Mouse (Mus musculus): ENCODE data around the gene Nrxn2. TPM values are rescaled to one million over a fixed set of nuclear protein-coding genes. Genes with fewer than 3 reads are reported as not detected.

Gene Nrxn2
- polyA plus RNA-seq, 1 experiment from 2014 or later = 0.77 TPM

GRCm38 (mm10) chr19:6485059-6485630 lies 66.6 kb downstream of the Nrxn2 start:
- H3K27ac ChIP-seq (ENCODE audit: low read length) = no peak overlapping the region
- WGBS = 80% methylated on average over 13 of the region's 13 CpGs
- H3K27me3 ChIP-seq (ENCODE audit: control insufficient read depth, insufficient read depth, low read length) = peaks cover 12% of the 10 kb centered on the region
- H3K4me3 ChIP-seq (ENCODE audit: low read length) = no peak overlapping the region
- H3K9ac ChIP-seq (ENCODE audit: low read length) = no peak overlapping the region
- no peaks in the 10 kb centered on the region for H3K36me3 ChIP-seq (ENCODE audit: control insufficient read depth, insufficient read depth)
- no peaks in the 10 kb centered on the region for H3K9me3 ChIP-seq (replicated peaks; ENCODE audit: control insufficient read depth, low read length)
- no peak overlapping the region for H3K4me2 ChIP-seq (ENCODE audit: low read depth, low read length)
- H3K4me1 ChIP-seq (ENCODE audit: control insufficient read depth, insufficient read depth, low read length) = no peaks in the 10 kb centered on the region
- no peak for ATAC-seq (replicated peaks; ENCODE audit: extremely low read depth, insufficient read depth, low FRiP score)

- Histone ChIP-seq H3K4me3 (ENCODE audit: low read length) (no peak overlapping the region), H3K9me3 (replicated peaks; ENCODE audit: control insufficient read depth, low read length) (no peaks in the 10 kb centered on the region), H3K27ac (ENCODE audit: low read length) (no peak overlapping the region), H3K9ac (ENCODE audit: low read length) (no peak overlapping the region), H3K27me3 (ENCODE audit: control insufficient read depth, insufficient read depth, low read length) (peaks cover 37% of the 10 kb centered on the region), H3K36me3 (ENCODE audit: control insufficient read depth, insufficient read depth) (no peaks in the 10 kb centered on the region), H3K4me2 (ENCODE audit: low read depth, low read length) (no peak overlapping the region), H3K4me1 (ENCODE audit: control insufficient read depth, insufficient read depth, low read length) (no peaks in the 10 kb centered on the region)
- no peak for ATAC-seq (replicated peaks; ENCODE audit: extremely low read depth, insufficient read depth, low FRiP score)
- WGBS = 1% methylated on average over 4 of the region's 4 CpGs
Observed at GRCm38 (mm10) chr19:6489030-6489429, 70.5 kb downstream of the Nrxn2 start.

- no peak overlapping the region for H3K4me2 ChIP-seq (ENCODE audit: low read depth, low read length)
- no peak overlapping the region for H3K4me3 ChIP-seq (ENCODE audit: low read length)
- no peak for ATAC-seq (replicated peaks; ENCODE audit: extremely low read depth, insufficient read depth, low FRiP score)
Observed at GRCm38 (mm10) chr19:6491538-6491937, 73.0 kb downstream of the Nrxn2 start.

GRCm38 (mm10) chr19:6492124-6492523 lies 73.6 kb downstream of the Nrxn2 start:
- H3K9me3 ChIP-seq (replicated peaks; ENCODE audit: control insufficient read depth, low read length) = no peaks in the 10 kb centered on the region
- no peak overlapping the region for H3K4me3 ChIP-seq (ENCODE audit: low read length)
- ATAC-seq (replicated peaks; ENCODE audit: extremely low read depth, insufficient read depth, low FRiP score) = no peak
- H3K27me3 ChIP-seq (ENCODE audit: control insufficient read depth, insufficient read depth, low read length) = peaks cover 62% of the 10 kb centered on the region
- H3K4me2 ChIP-seq (ENCODE audit: low read depth, low read length) = no peak overlapping the region
- H3K36me3 ChIP-seq (ENCODE audit: control insufficient read depth, insufficient read depth) = no peaks in the 10 kb centered on the region
- H3K4me1 ChIP-seq (ENCODE audit: control insufficient read depth, insufficient read depth, low read length) = no peaks in the 10 kb centered on the region
- 19% methylated on average over 12 of the region's 12 CpGs for whole genome bisulfite sequencing
- no peak overlapping the region for H3K27ac ChIP-seq (ENCODE audit: low read length)
- H3K9ac ChIP-seq (ENCODE audit: low read length) = no peak overlapping the region

More at GRCm38 (mm10) chr19:6491538-6491937, 73.0 kb downstream of the Nrxn2 start:
- Histone ChIP-seq H3K36me3 (ENCODE audit: control insufficient read depth, insufficient read depth) (no peaks in the 10 kb centered on the region), H3K9me3 (replicated peaks; ENCODE audit: control insufficient read depth, low read length) (no peaks in the 10 kb centered on the region), H3K27ac (ENCODE audit: low read length) (no peak overlapping the region), H3K4me1 (ENCODE audit: control insufficient read depth, insufficient read depth, low read length) (no peaks in the 10 kb centered on the region), H3K9ac (ENCODE audit: low read length) (no peak overlapping the region), H3K27me3 (ENCODE audit: control insufficient read depth, insufficient read depth, low read length) (peaks cover 58% of the 10 kb centered on the region)
- WGBS = 75% methylated on average over 8 of the region's 8 CpGs

- 79% methylated on average over 7 of the region's 7 CpGs for WGBS
- Histone ChIP-seq H3K27me3 (ENCODE audit: control insufficient read depth, insufficient read depth, low read length) (peaks cover 63% of the 10 kb centered on the region), H3K36me3 (ENCODE audit: control insufficient read depth, insufficient read depth) (no peaks in the 10 kb centered on the region), H3K9ac (ENCODE audit: low read length) (no peak overlapping the region), H3K9me3 (replicated peaks; ENCODE audit: control insufficient read depth, low read length) (no peaks in the 10 kb centered on the region), H3K4me1 (ENCODE audit: control insufficient read depth, insufficient read depth, low read length) (0 out of 2 replicates have a peak, but pooled peaks cover 3% of the 10 kb centered on the region), H3K27ac (ENCODE audit: low read length) (no peak overlapping the region), H3K4me3 (ENCODE audit: low read length) (no peak overlapping the region), H3K4me2 (ENCODE audit: low read depth, low read length) (no peak overlapping the region)
- ATAC-seq (replicated peaks; ENCODE audit: extremely low read depth, insufficient read depth, low FRiP score) = no peak
Observed at GRCm38 (mm10) chr19:6493219-6493618, 74.7 kb downstream of the Nrxn2 start.

GRCm38 (mm10) chr19:6494032-6494431 lies 75.5 kb downstream of the Nrxn2 start:
- H3K9ac ChIP-seq (ENCODE audit: low read length) = no peak overlapping the region
- H3K9me3 ChIP-seq (replicated peaks; ENCODE audit: control insufficient read depth, low read length) = no peaks in the 10 kb centered on the region
- H3K27ac ChIP-seq (ENCODE audit: low read length) = no peak overlapping the region
- 0 out of 2 replicates have a peak, but pooled peaks cover 3% of the 10 kb centered on the region for H3K4me1 ChIP-seq (ENCODE audit: control insufficient read depth, insufficient read depth, low read length)
- H3K4me2 ChIP-seq (ENCODE audit: low read depth, low read length) = no peak overlapping the region
- H3K4me3 ChIP-seq (ENCODE audit: low read length) = no peak overlapping the region
- WGBS = 57% methylated on average over 5 of the region's 7 CpGs
- no peaks in the 10 kb centered on the region for H3K36me3 ChIP-seq (ENCODE audit: control insufficient read depth, insufficient read depth)
- ATAC-seq (replicated peaks; ENCODE audit: extremely low read depth, insufficient read depth, low FRiP score) = no peak
- H3K27me3 ChIP-seq (ENCODE audit: control insufficient read depth, insufficient read depth, low read length) = peaks cover 65% of the 10 kb centered on the region

- Histone ChIP-seq H3K4me3 (ENCODE audit: low read length) (no peak overlapping the region), H3K4me2 (ENCODE audit: low read depth, low read length) (no peak overlapping the region), H3K4me1 (ENCODE audit: control insufficient read depth, insufficient read depth, low read length) (0 out of 2 replicates have a peak, but pooled peaks cover 3% of the 10 kb centered on the region), H3K27me3 (ENCODE audit: control insufficient read depth, insufficient read depth, low read length) (peaks cover 69% of the 10 kb centered on the region), H3K27ac (ENCODE audit: low read length) (no peak overlapping the region), H3K9ac (ENCODE audit: low read length) (no peak overlapping the region), H3K9me3 (replicated peaks; ENCODE audit: control insufficient read depth, low read length) (no peaks in the 10 kb centered on the region), H3K36me3 (ENCODE audit: control insufficient read depth, insufficient read depth) (no peaks in the 10 kb centered on the region)
- ATAC-seq (replicated peaks; ENCODE audit: extremely low read depth, insufficient read depth, low FRiP score) = no peak
- 54% methylated on average over 18 of the region's 18 CpGs for WGBS
Observed at GRCm38 (mm10) chr19:6494504-6495170, 76.1 kb downstream of the Nrxn2 start.

- Histone ChIP-seq H3K9me3 (replicated peaks; ENCODE audit: control insufficient read depth, low read length) (no peaks in the 10 kb centered on the region), H3K4me3 (ENCODE audit: low read length) (no peak overlapping the region), H3K27ac (ENCODE audit: low read length) (no peak overlapping the region), H3K4me2 (ENCODE audit: low read depth, low read length) (no peak overlapping the region), H3K36me3 (ENCODE audit: control insufficient read depth, insufficient read depth) (no peaks in the 10 kb centered on the region), H3K4me1 (ENCODE audit: control insufficient read depth, insufficient read depth, low read length) (0 out of 2 replicates have a peak, but pooled peaks cover 3% of the 10 kb centered on the region), H3K9ac (ENCODE audit: low read length) (no peak overlapping the region), H3K27me3 (ENCODE audit: control insufficient read depth, insufficient read depth, low read length) (peaks cover 76% of the 10 kb centered on the region)
- ATAC-seq (replicated peaks; ENCODE audit: extremely low read depth, insufficient read depth, low FRiP score) = no peak
- 23% methylated on average over 8 of the region's 8 CpGs for WGBS
Observed at GRCm38 (mm10) chr19:6495714-6496113, 77.2 kb downstream of the Nrxn2 start.

- Histone ChIP-seq H3K4me2 (ENCODE audit: low read depth, low read length) (no peak overlapping the region), H3K9me3 (replicated peaks; ENCODE audit: control insufficient read depth, low read length) (no peaks in the 10 kb centered on the region), H3K4me1 (ENCODE audit: control insufficient read depth, insufficient read depth, low read length) (0 out of 2 replicates have a peak, but pooled peaks cover 3% of the 10 kb centered on the region), H3K4me3 (ENCODE audit: low read length) (no peak overlapping the region), H3K9ac (ENCODE audit: low read length) (no peak overlapping the region), H3K27ac (ENCODE audit: low read length) (no peak overlapping the region), H3K36me3 (ENCODE audit: control insufficient read depth, insufficient read depth) (no peaks in the 10 kb centered on the region), H3K27me3 (ENCODE audit: control insufficient read depth, insufficient read depth, low read length) (peaks cover 82% of the 10 kb centered on the region)
- WGBS = 11% methylated on average over 6 of the region's 6 CpGs
- ATAC-seq (replicated peaks; ENCODE audit: extremely low read depth, insufficient read depth, low FRiP score) = no peak
Observed at GRCm38 (mm10) chr19:6496462-6497149, 78.1 kb downstream of the Nrxn2 start.

Measured in heart, embryonic 16.5 days (tissue).